Mouse (Mus musculus): ENCODE data around the gene Ksr1.

Gene Ksr1

GRCm38 (mm10) chr11:79093986-79094695 lies 52.1 kb downstream of the Ksr1 start:
- no peak for DNase-seq (ENCODE audit: low read depth, low spot score)

- DNase-seq (ENCODE audit: low read depth, low spot score): peak; percentile 82
Observed at GRCm38 (mm10) chr11:79093386-79093906, 52.8 kb downstream of the Ksr1 start.

GRCm38 (mm10) chr11:79092802-79093201 lies 53.4 kb downstream of the Ksr1 start:
- no peak for DNase-seq (ENCODE audit: low read depth, low spot score)

GRCm38 (mm10) chr11:79092245-79092644 lies 54.0 kb downstream of the Ksr1 start:
- DNase-seq (ENCODE audit: low read depth, low spot score): no peak

GRCm38 (mm10) chr11:79089756-79090155 lies 56.5 kb downstream of the Ksr1 start:
- DNase-seq (ENCODE audit: low read depth, low spot score): no peak

GRCm38 (mm10) chr11:79089027-79089426 lies 57.2 kb downstream of the Ksr1 start:
- no peak for DNase-seq (ENCODE audit: low read depth, low spot score)

- no peak for DNase-seq (ENCODE audit: low read depth, low spot score)
Observed at GRCm38 (mm10) chr11:79088325-79088724, 57.9 kb downstream of the Ksr1 start.

- no peak for DNase-seq (ENCODE audit: low read depth, low spot score)
Observed at GRCm38 (mm10) chr11:79087731-79088311, 58.4 kb downstream of the Ksr1 start.

- DNase-seq (ENCODE audit: low read depth, low spot score): no peak
Observed at GRCm38 (mm10) chr11:79086787-79087186, 59.4 kb downstream of the Ksr1 start.

GRCm38 (mm10) chr11:79085059-79085458 lies 61.1 kb downstream of the Ksr1 start:
- no peak for DNase-seq (ENCODE audit: low read depth, low spot score)

GRCm38 (mm10) chr11:79083018-79083441 lies 63.2 kb downstream of the Ksr1 start:
- DNase-seq (ENCODE audit: low read depth, low spot score): peak; percentile 65

GRCm38 (mm10) chr11:79080965-79081891 lies 65.0 kb downstream of the Ksr1 start:
- no peak for DNase-seq (ENCODE audit: low read depth, low spot score)

GRCm38 (mm10) chr11:79080081-79080480 lies 66.1 kb downstream of the Ksr1 start:
- no peak for DNase-seq (ENCODE audit: low read depth, low spot score)

GRCm38 (mm10) chr11:79076484-79076883 lies 69.7 kb downstream of the Ksr1 start:
- no peak for DNase-seq (ENCODE audit: low read depth, low spot score)

GRCm38 (mm10) chr11:79075044-79075443 lies 71.2 kb downstream of the Ksr1 start:
- no peak for DNase-seq (ENCODE audit: low read depth, low spot score)

- DNase-seq (ENCODE audit: low read depth, low spot score): no peak
Observed at GRCm38 (mm10) chr11:79074611-79075010, 71.6 kb downstream of the Ksr1 start.

GRCm38 (mm10) chr11:79073583-79073982 lies 72.6 kb downstream of the Ksr1 start:
- DNase-seq (ENCODE audit: low read depth, low spot score): no peak

GRCm38 (mm10) chr11:79072108-79072507 lies 74.1 kb downstream of the Ksr1 start:
- no peak for DNase-seq (ENCODE audit: low read depth, low spot score)

GRCm38 (mm10) chr11:79071082-79071972 lies 74.9 kb downstream of the Ksr1 start:
- DNase-seq (ENCODE audit: low read depth, low spot score): no peak

GRCm38 (mm10) chr11:79069453-79070153 lies 76.6 kb downstream of the Ksr1 start:
- no peak for DNase-seq (ENCODE audit: low read depth, low spot score)

All from ZHBTc4 (cell line).